In the genomic region with DNA sequence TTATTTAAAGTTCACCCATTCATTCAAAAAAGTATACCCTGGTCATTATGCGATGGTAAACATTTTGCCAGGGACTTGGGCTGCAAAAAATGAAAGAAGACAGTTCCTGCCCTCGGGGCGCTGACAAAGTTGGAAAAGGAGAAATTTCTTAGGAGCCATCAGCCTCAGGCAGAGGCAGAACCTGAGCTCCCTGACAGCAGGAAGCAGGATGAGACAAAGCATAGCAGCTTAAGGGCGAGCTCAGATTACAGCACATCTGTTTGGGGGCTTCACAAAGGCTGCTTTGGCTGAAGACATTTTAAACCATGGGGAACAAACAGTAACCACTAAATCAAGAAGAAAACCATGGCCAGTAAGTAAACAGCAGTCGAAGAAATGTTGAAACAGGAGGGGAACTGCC, we compare ENCODE assay signal across 20 mouse cellular contexts.
DNase-seq lines count a peak whose midpoint lies in the region; ATAC-seq and TF ChIP-seq lines count a peak whose summit lies in the region.
"Had no signal": no experiment of that assay in that cellular context is flagged by ENCODE, and none has a peak within 500 bp of the region (broad histone marks: within the 10 kb centered on the region; RNA-seq: fewer than 3 reads in every experiment).

No protein-coding gene starts in this region.

- no peak for ATAC-seq in kidney, postnatal 0 days (replicated peaks; ENCODE audit: low FRiP score, low read depth)
- ATAC-seq in embryonic facial prominence, embryonic 11.5 days (replicated peaks; ENCODE audit: insufficient number of reproducible peaks, low FRiP score, low TSS enrichment, low read depth), result no peak
- ATAC-seq in limb, embryonic 12.5 days (ENCODE audit: insufficient number of reproducible peaks, insufficient read depth, low FRiP score, low TSS enrichment, low read depth), result no peak
- ATAC-seq: forebrain, embryonic 16.5 days; inflammation-experienced regulatory T-cells, adult 6 months had no signal

- no peak overlapping the region for H3K27ac ChIP-seq in kidney, postnatal 0 days
- H3K27ac ChIP-seq in embryonic facial prominence, embryonic 11.5 days (replicated peaks; ENCODE audit: low read depth, low read length), result 0 out of 2 replicates have a peak overlapping the region, but pooled peaks have one; percentile 13
- H3K27ac ChIP-seq in limb, embryonic 12.5 days, result peak overlapping the region; percentile 69
- H3K27ac ChIP-seq: heart, embryonic 10.5 days; stomach, postnatal 0 days had no signal

- DNase-seq in kidney, postnatal 0 days (ENCODE audit: low spot score), result peak; percentile 37
- no peak for DNase-seq in kidney, postnatal 10 days
- peak; percentile 23 for DNase-seq in R1 (ENCODE audit: low read depth, low spot score)
- peak; percentile 66 for DNase-seq in embryonic facial prominence, embryonic 11.5 days (ENCODE audit: low spot score)
- DNase-seq in gastrocnemius, adult 18-20 months (ENCODE audit: low spot score), result no peak
- no peak for DNase-seq in urinary bladder, adult 18-20 months (ENCODE audit: low spot score in 2 of 2)
- DNase-seq in urinary bladder, postnatal 14 days (ENCODE audit: low spot score), result no peak
- DNase-seq: adrenal gland, postnatal 14 days; cerebellum, postnatal 10 days; gastrocnemius, postnatal 36 days; heart, postnatal 4 days; kidney, adult 9 months; lung, embryonic 14.5 days; thymus, postnatal 25 days had no signal

- H3K4me2 ChIP-seq in kidney, postnatal 0 days (ENCODE audit: low read length), result no peak overlapping the region
- no peak overlapping the region for H3K4me2 ChIP-seq in embryonic facial prominence, embryonic 11.5 days (ENCODE audit: low read depth, low read length)
- H3K4me2 ChIP-seq in limb, embryonic 12.5 days, result no peak overlapping the region
- H3K4me2 ChIP-seq: lung, embryonic 14.5 days had no signal

- H3K36me3 ChIP-seq in kidney, postnatal 0 days (ENCODE audit: insufficient read depth, low read length), result no peaks in the 10 kb centered on the region
- no peaks in the 10 kb centered on the region for H3K36me3 ChIP-seq in embryonic facial prominence, embryonic 11.5 days (replicated peaks; ENCODE audit: control insufficient read depth, insufficient read depth, low read depth, low read length)
- no peaks in the 10 kb centered on the region for H3K36me3 ChIP-seq in limb, embryonic 12.5 days
- H3K36me3 ChIP-seq: G1E; heart, embryonic 10.5 days had no signal

- H3K4me1 ChIP-seq in kidney, postnatal 0 days (replicated peaks; ENCODE audit: insufficient read depth, low read length), result no peaks in the 10 kb centered on the region
- no peaks in the 10 kb centered on the region for H3K4me1 ChIP-seq in embryonic facial prominence, embryonic 11.5 days (ENCODE audit: control insufficient read depth, insufficient read depth, low read length)
- H3K4me1 ChIP-seq in limb, embryonic 12.5 days (replicated peaks), result no peaks in the 10 kb centered on the region
- H3K4me1 ChIP-seq: heart, embryonic 10.5 days had no signal

- WGBS in kidney, postnatal 0 days, result 30% methylated on average over 5 of the region's 5 CpGs
- WGBS in embryonic facial prominence, embryonic 11.5 days, result 19% methylated on average over 5 of the region's 5 CpGs
- 20% methylated on average over 5 of the region's 5 CpGs for WGBS in limb, embryonic 12.5 days

- H3K27me3 ChIP-seq in kidney, postnatal 0 days (ENCODE audit: insufficient read depth, low read length), result no peaks in the 10 kb centered on the region
- H3K27me3 ChIP-seq in embryonic facial prominence, embryonic 11.5 days (ENCODE audit: control insufficient read depth, insufficient read depth, low read length), result no peaks in the 10 kb centered on the region
- H3K27me3 ChIP-seq in limb, embryonic 12.5 days, result no peaks in the 10 kb centered on the region; the same call in 1 of the 2 replicates

- no peak for TF ChIP-seq CTCF in kidney, postnatal 0 days (IDR thresholded peaks at IDR 0.05; ENCODE audit: low read depth)

- H3K9ac ChIP-seq in kidney, postnatal 0 days (ENCODE audit: low read depth, low read length), result no peak overlapping the region
- H3K9ac ChIP-seq in embryonic facial prominence, embryonic 11.5 days (replicated peaks; ENCODE audit: low read length), result no peak overlapping the region
- no peak overlapping the region for H3K9ac ChIP-seq in limb, embryonic 12.5 days (replicated peaks)
- H3K9ac ChIP-seq: lung, embryonic 14.5 days had no signal

- no peaks in the 10 kb centered on the region for H3K9me3 ChIP-seq in kidney, postnatal 0 days (replicated peaks; ENCODE audit: low read length)
- H3K9me3 ChIP-seq in embryonic facial prominence, embryonic 11.5 days (replicated peaks; ENCODE audit: control insufficient read depth, low read length), result no peaks in the 10 kb centered on the region
- 0 out of 2 replicates have a peak, but pooled peaks cover 5% of the 10 kb centered on the region for H3K9me3 ChIP-seq in limb, embryonic 12.5 days
- H3K9me3 ChIP-seq: G1E; heart, embryonic 10.5 days had no signal

- H3K4me3 ChIP-seq in kidney, postnatal 0 days (replicated peaks; ENCODE audit: low read depth, low read length), result no peak overlapping the region
- no peak overlapping the region for H3K4me3 ChIP-seq in embryonic facial prominence, embryonic 11.5 days (ENCODE audit: low read depth, low read length)
- H3K4me3 ChIP-seq in limb, embryonic 12.5 days (replicated peaks), result no peak overlapping the region
- H3K4me3 ChIP-seq: heart, embryonic 10.5 days had no signal

Comparison
In these comparisons a context has a peak if more than half of its experiments do, and no peak if none do; other contexts are left out.
1. DNase-seq: peak in kidney, postnatal 0 days (single experiment), R1 (single experiment) and embryonic facial prominence, embryonic 11.5 days (single experiment); none in kidney, postnatal 10 days (single experiment), gastrocnemius, adult 18-20 months (single experiment), urinary bladder, adult 18-20 months (0 of 2) and urinary bladder, postnatal 14 days (single experiment).